Mouse (Mus musculus): Measurements from ENCODE around the gene Olfr1053. TPM values are rescaled to one million over a fixed set of nuclear protein-coding genes. Genes with fewer than 3 reads are reported as not detected.
"Not testable (repeated sequence)": the region's sequence is repeated elsewhere in the genome, so short reads cannot be mapped to it uniquely, and the experiment has no call there.

Olfr1053 gene
- not detected in 2 replicates for polyA plus RNA-seq (2015; fragmentation: Nextera tagmentation; extraction: Ambion mirVana)

DNA sequence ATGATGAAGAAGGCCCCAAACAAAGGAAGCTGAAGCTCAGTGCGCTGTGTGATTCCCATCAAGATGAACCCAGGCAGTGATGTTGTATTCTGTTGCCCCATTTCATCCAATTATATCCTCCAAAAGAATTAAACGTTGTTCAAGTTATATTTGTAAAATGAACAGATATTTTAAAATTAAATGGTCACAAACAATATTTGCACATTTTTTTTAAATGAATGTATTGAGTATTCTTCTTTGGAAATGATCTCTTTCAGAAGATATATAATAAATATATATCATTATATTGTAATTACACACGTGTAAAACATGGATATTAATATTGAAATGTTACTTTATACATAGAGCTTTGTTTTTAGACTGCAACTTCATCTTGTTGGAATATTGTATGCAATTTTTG lies at the start of gene Olfr1053:
TSS of gene Olfr1053 (minus strand) at position 101 of the 400 bp plus-strand sequence.
- no peak for DNase-seq (ENCODE audit: low spot score)

DNA sequence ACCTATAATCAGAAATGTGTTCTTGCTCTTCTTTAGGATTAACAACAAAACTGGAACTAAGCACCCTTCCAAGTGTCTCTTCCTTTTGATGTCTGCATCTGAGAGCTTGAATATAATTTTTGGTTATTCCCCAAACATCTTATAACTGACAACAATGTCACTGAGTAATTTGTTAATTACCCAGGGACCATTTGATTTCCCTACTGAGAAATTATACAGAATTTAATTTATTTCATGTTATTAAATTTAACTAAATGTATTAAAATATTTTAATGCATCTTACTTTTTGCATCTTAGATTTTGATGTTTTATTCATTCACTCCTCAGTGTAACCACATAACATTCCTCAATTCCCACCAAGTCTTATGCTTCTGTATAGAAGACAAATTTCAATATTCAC lies 47.3 kb upstream of the Olfr1053 start, which contains the start of gene Olfr1056:
TSS of gene Olfr1056 (minus strand) at position 101 of the 400 bp plus-strand sequence.
- no peak for DNase-seq (ENCODE audit: low spot score)

DNA sequence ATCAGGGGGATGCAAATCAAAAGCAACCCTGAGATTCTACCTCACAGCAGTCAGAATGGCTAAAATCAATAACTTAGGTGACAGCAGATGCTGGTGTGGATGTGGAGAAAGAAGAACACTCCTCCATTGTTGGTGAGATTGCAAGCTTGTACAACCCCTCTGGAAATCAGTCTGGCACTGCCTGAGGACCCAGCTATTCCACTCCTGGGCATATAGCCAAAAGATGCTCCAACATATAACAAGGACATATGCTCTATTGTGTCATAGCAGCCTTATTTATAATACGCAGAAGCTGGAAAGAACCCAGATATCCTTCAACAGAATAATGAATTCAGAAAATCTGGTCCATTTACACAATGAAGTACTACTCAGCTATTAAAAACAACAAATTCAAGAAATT lies 36.7 kb upstream of the Olfr1053 start:
- not testable (repeated sequence) for DNase-seq (ENCODE audit: low spot score)

DNA sequence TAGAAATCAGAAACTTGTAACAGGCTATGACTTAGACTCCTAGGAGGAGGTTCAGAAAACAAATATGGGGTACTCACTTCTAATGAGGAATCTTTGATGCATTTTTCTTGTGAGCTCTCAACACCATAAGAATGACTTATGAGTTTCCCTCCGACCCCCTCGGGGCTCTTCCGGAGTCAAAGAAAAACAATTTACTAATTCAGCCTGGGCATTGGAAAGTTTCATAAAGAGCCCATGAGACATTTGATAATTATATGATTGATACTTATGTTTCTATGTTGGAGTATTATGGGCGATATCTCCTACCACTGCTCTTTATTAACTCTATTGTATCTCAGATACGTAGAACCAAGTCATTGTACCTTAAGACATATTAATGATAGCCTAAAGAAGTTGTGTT lies 35.1 kb upstream of the Olfr1053 start, which contains the start of gene Olfr1055:
TSS of gene Olfr1055 (minus strand) at position 101 of the 400 bp plus-strand sequence.
- no peak for DNase-seq (ENCODE audit: low spot score)

DNA sequence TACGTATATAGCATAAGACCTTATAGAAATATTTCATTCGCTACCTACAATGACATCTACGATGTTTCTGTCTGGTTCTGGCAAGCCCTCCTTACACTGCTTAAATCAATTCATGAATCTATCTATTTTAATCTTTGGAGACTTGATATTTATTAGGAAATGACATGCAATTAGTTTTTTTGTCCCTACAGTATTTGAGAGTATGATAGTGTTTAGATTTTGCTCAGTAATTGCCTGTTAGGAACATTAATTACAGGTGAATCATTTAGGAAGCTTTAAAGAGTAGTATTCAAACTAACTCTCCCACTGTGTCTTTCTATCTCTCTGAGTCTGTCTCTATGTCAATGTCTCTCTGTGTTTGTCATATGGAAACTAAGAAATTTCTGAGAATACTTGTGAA lies 20.2 kb upstream of the Olfr1053 start, which contains the start of gene Olfr1054:
TSS of gene Olfr1054 (minus strand) at position 101 of the 400 bp plus-strand sequence.
- DNase-seq (ENCODE audit: low spot score): no peak

DNA sequence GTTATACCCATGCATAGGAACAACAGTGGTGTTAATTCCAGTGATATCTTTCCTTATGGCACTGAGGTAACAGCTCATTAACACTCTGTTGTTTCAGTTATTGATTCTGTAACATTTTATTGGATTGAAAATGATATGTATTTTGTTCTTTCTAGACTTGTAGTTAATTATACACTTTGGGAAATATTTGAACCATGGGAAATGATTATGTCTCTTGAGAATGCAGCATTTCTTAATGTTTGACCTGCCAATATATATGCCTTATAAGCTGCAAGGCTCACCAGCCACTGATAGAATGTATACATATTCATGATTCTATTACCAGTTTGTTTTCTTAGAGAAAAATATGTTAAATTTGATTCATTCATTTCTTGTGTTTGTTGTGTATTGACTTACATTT lies 22.9 kb downstream of the Olfr1053 start, which contains the start of gene Olfr1052:
TSS of gene Olfr1052 (plus strand) at position 301 of the 400 bp plus-strand sequence.
- DNase-seq (ENCODE audit: low spot score): no peak

DNA sequence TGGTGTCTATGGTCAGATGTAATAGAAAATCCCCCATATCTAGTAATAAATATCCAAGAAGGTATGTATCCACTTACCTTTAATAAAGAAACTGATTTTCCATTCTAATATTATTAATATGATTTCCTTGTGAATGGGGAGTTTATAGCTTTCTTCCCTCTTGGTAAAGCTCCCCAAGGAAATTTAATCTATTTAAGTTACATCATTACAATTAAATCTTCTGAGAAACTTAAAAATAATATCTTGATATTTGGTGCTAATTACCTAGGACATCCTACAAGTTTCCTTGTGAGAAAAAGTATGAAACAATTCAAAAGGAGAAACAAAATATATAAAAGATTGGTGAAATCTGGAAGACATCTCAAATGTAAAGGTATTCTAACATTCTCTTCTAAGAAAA lies 36.1 kb downstream of the Olfr1053 start, which contains the start of gene Olfr1051:
TSS of gene Olfr1051 (minus strand) at position 101 of the 400 bp plus-strand sequence.
- not testable (repeated sequence) for DNase-seq (ENCODE audit: low spot score)

Other genes starting within 250 kb of the Olfr1053 start
- not detected in 2 replicates for gene Olfr1036, start 241.3 kb downstream of the Olfr1053 start, polyA plus RNA-seq (2015; fragmentation: Nextera tagmentation; extraction: Ambion mirVana)
- gene Olfr1037, start 227.9 kb downstream of the Olfr1053 start, polyA plus RNA-seq (2015; fragmentation: Nextera tagmentation; extraction: Ambion mirVana): not detected in 2 replicates
- gene Olfr1039, start 179.4 kb downstream of the Olfr1053 start, polyA plus RNA-seq (2015; fragmentation: Nextera tagmentation; extraction: Ambion mirVana): not detected in 2 replicates
- gene Olfr1040, start 168.6 kb downstream of the Olfr1053 start, polyA plus RNA-seq (2015; fragmentation: Nextera tagmentation; extraction: Ambion mirVana): not detected in 2 replicates
- not detected in 2 replicates for gene Olfr1042, start 153.4 kb downstream of the Olfr1053 start, polyA plus RNA-seq (2015; fragmentation: Nextera tagmentation; extraction: Ambion mirVana)
- gene Olfr1043, start 147.8 kb downstream of the Olfr1053 start, polyA plus RNA-seq (2015; fragmentation: Nextera tagmentation; extraction: Ambion mirVana): not detected in 2 replicates
- gene Olfr1044, start 137.5 kb downstream of the Olfr1053 start, polyA plus RNA-seq (2015; fragmentation: Nextera tagmentation; extraction: Ambion mirVana): not detected in 2 replicates
- not detected in 2 replicates for gene Olfr52, start 129.6 kb downstream of the Olfr1053 start, polyA plus RNA-seq (2015; fragmentation: Nextera tagmentation; extraction: Ambion mirVana)
- not detected in 2 replicates for gene Olfr1045, start 112.3 kb downstream of the Olfr1053 start, polyA plus RNA-seq (2015; fragmentation: Nextera tagmentation; extraction: Ambion mirVana)
- not detected in 2 replicates for gene Olfr1046, start 96.0 kb downstream of the Olfr1053 start, polyA plus RNA-seq (2015; fragmentation: Nextera tagmentation; extraction: Ambion mirVana)
- not detected in 2 replicates for gene Olfr1047, start 83.9 kb downstream of the Olfr1053 start, polyA plus RNA-seq (2015; fragmentation: Nextera tagmentation; extraction: Ambion mirVana)
- not detected in 2 replicates for gene Olfr1048, start 75.0 kb downstream of the Olfr1053 start, polyA plus RNA-seq (2015; fragmentation: Nextera tagmentation; extraction: Ambion mirVana)
- gene Olfr1049, start 57.0 kb downstream of the Olfr1053 start, polyA plus RNA-seq (2015; fragmentation: Nextera tagmentation; extraction: Ambion mirVana): not detected in 2 replicates
- not detected in 2 replicates for gene Olfr1051, start 36.2 kb downstream of the Olfr1053 start, polyA plus RNA-seq (2015; fragmentation: Nextera tagmentation; extraction: Ambion mirVana)
- not detected in 2 replicates for gene Olfr1052, start 22.8 kb downstream of the Olfr1053 start, polyA plus RNA-seq (2015; fragmentation: Nextera tagmentation; extraction: Ambion mirVana)
- not detected in 2 replicates for gene Olfr1054, start 20.1 kb upstream of the Olfr1053 start, polyA plus RNA-seq (2015; fragmentation: Nextera tagmentation; extraction: Ambion mirVana)
- gene Olfr1055, start 35.0 kb upstream of the Olfr1053 start, polyA plus RNA-seq (2015; fragmentation: Nextera tagmentation; extraction: Ambion mirVana): not detected in 2 replicates
- gene Olfr1056, start 47.2 kb upstream of the Olfr1053 start, polyA plus RNA-seq (2015; fragmentation: Nextera tagmentation; extraction: Ambion mirVana): not detected in 2 replicates
- not detected in 2 replicates for gene Olfr1057, start 63.1 kb upstream of the Olfr1053 start, polyA plus RNA-seq (2015; fragmentation: Nextera tagmentation; extraction: Ambion mirVana)
- gene Olfr1058, start 73.3 kb upstream of the Olfr1053 start, polyA plus RNA-seq (2015; fragmentation: Nextera tagmentation; extraction: Ambion mirVana): 0.08 TPM in 1 of 2 replicates, not detected in the other
- gene Olfr1061, start 98.8 kb upstream of the Olfr1053 start, polyA plus RNA-seq (2015; fragmentation: Nextera tagmentation; extraction: Ambion mirVana): not detected in 2 replicates
- gene Olfr1062, start 111.5 kb upstream of the Olfr1053 start, polyA plus RNA-seq (2015; fragmentation: Nextera tagmentation; extraction: Ambion mirVana): 0.06 and 0.07 TPM in 2 replicates
- gene Olfr1065, start 135.3 kb upstream of the Olfr1053 start, polyA plus RNA-seq (2015; fragmentation: Nextera tagmentation; extraction: Ambion mirVana): not detected in 2 replicates
- not detected in 2 replicates for gene Olfr1066, start 141.0 kb upstream of the Olfr1053 start, polyA plus RNA-seq (2015; fragmentation: Nextera tagmentation; extraction: Ambion mirVana)
- gene Olfr228, start 172.1 kb upstream of the Olfr1053 start, polyA plus RNA-seq (2015; fragmentation: Nextera tagmentation; extraction: Ambion mirVana): not detected in 2 replicates
- gene Olfr1076, start 193.2 kb upstream of the Olfr1053 start, polyA plus RNA-seq (2015; fragmentation: Nextera tagmentation; extraction: Ambion mirVana): not detected in 2 replicates
- not detected in 2 replicates for gene Olfr1079, start 227.2 kb upstream of the Olfr1053 start, polyA plus RNA-seq (2015; fragmentation: Nextera tagmentation; extraction: Ambion mirVana)
- gene Olfr1080, start 243.0 kb upstream of the Olfr1053 start, polyA plus RNA-seq (2015; fragmentation: Nextera tagmentation; extraction: Ambion mirVana): not detected in 2 replicates